In the genomic region with DNA sequence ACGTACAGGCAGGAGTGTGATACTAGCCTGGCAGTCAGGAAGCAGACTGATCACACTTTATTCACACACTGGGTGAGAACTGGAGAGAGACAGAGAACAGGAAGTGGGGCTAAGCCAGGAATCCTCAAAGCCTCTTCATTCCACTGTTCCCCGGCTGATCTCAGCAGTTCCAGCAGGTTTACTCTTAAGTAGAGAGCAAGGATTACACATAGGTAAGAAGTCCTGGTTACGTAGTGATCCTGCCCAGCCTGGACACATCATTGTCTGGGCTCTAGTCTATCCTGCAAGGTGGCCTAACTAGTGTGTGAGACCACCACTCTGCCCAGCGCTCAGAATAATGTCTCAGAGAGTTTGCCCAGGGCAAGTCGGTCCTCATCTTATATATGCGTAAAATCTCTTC, we compare ENCODE assay signal across 11 mouse cellular contexts. TPM values are rescaled to one million over a fixed set of nuclear protein-coding genes. Genes with fewer than 3 reads are reported as not detected.
"Had no signal": no experiment of that assay in that cellular context is flagged by ENCODE, and none has a peak within 500 bp of the region (broad histone marks: within the 10 kb centered on the region; RNA-seq: fewer than 3 reads in every experiment).

No protein-coding gene starts in this region.

- H3K27ac ChIP-seq: layer of hippocampus, adult 2 months; limb, embryonic 13.5 days; liver, embryonic 14.5 days had no signal

- H3K4me3 ChIP-seq: layer of hippocampus, adult 2 months; limb, embryonic 13.5 days had no signal

- H3K4me2 ChIP-seq: limb, embryonic 13.5 days had no signal

- H3K36me3 ChIP-seq: limb, embryonic 13.5 days had no signal

- H3K9ac ChIP-seq: limb, embryonic 13.5 days; liver, embryonic 14.5 days had no signal

- ATAC-seq: hindbrain, embryonic 16.5 days had no signal

- H3K9me3 ChIP-seq: limb, embryonic 13.5 days had no signal

- H3K27me3 ChIP-seq: limb, embryonic 13.5 days had no signal

RNA-seq across cellular contexts. Expression of a gene that starts 3.7 kb away (rescaled TPM):
- polyA plus RNA-seq: hindbrain, embryonic 16.5 days; inflammation-experienced regulatory T-cells, adult 6 months; limb, embryonic 13.5 days; liver, adult 2 months; liver, embryonic 14.5 days; lung, adult 2 months; midbrain, postnatal 0 days; neural tube, embryonic 11.5 days; stomach, embryonic 14.5 days; thymus, postnatal 0 days had no signal
